Mouse (Mus musculus) neural tube, embryonic 14.5 days (tissue): ENCODE measurements around the gene Plcxd2. TPM values are rescaled to one million over a fixed set of nuclear protein-coding genes. Genes with fewer than 3 reads are reported as not detected.

ENCODE experiments used
- ATAC-seq: fragments of 200-750 bp; cut with Nextera tagmentation; 2 replicates; pipeline ENCODE4 v1.8.0; 2017; ENCODE audit warnings: low read depth, mild to moderate bottlenecking, moderate TSS enrichment, moderate library complexity
- H3K27ac ChIP-seq: fragments of 300-500 bp; sonication (generic); 2 replicates; pipeline ENCODE4 v1.5.1; 2014; ENCODE audit warnings: low read depth, mild to moderate bottlenecking, control low read depth, low read length, moderate library complexity, mixed read lengths
- H3K27me3 ChIP-seq: fragments of 300-500 bp; sonication (generic); 2 replicates; pipeline ENCODE4 v1.6.1; 2014; ENCODE audit warnings: low read length; ENCODE audit not compliant: control insufficient read depth, insufficient read depth
- H3K36me3 ChIP-seq: fragments of 300-500 bp; sonication (generic); 2 replicates; pipeline ENCODE4 v1.6.1; 2014; ENCODE audit warnings: low read length, mixed read lengths; ENCODE audit not compliant: control insufficient read depth, insufficient read depth
- H3K4me1 ChIP-seq: fragments of 300-500 bp; sonication (generic); 2 replicates; pipeline ENCODE4 v1.6.1; 2014; ENCODE audit warnings: low read length; ENCODE audit not compliant: control insufficient read depth, insufficient read depth
- H3K4me2 ChIP-seq: fragments of 300-500 bp; sonication (generic); 2 replicates; pipeline ENCODE4 v1.6.1; 2014; ENCODE audit warnings: mild to moderate bottlenecking, low read depth, low read length, control low read depth
- H3K4me3 ChIP-seq: fragments of 300-500 bp; sonication (generic); 2 replicates; pipeline ENCODE4 v1.5.1; 2014; ENCODE audit warnings: low read depth, low read length, control low read depth, mixed read lengths
- H3K9ac ChIP-seq: fragments of 300-500 bp; sonication (generic); replicated peaks from 2 replicates; pipeline ENCODE4 v1.6.1; 2014; ENCODE audit warnings: low read depth, mild to moderate bottlenecking, control low read depth, low read length, mixed read lengths
- H3K9me3 ChIP-seq: fragments of 300-500 bp; sonication (generic); 2 replicates; pipeline ENCODE4 v1.6.1; 2016; ENCODE audit warnings: low read length; ENCODE audit not compliant: control insufficient read depth
- WGBS: fragments of 180-500 bp; shearing (Covaris S2); extraction: QIAGEN DNeasy Blood & Tissue Kit; methylation state at CpG from one replicate; pipeline ENCODE4 v1.1.7; 2014; 5-methylcytosine and 5-hydroxymethylcytosine counted together
- polyA plus RNA-seq: library from polyadenylated mRNA; unstranded; fragments of >200 nt; fragmentation: Nextera tagmentation; extraction: Ambion mirVana; gene quantifications from 2 replicates; pipeline ENCODE4 v1.2.1, GENCODE M21; 2014

Plcxd2 gene
- polyA plus RNA-seq, 1 experiment from 2014 or later = 15.1 TPM

GRCm38 (mm10) chr16:45936521-45936920 lies 73.5 kb downstream of the Plcxd2 start:
- peak; percentile 58; the same call in 1 of the 2 replicates for ATAC-seq
- Histone ChIP-seq H3K4me2 (no peak overlapping the region), H3K27me3 (no peaks in the 10 kb centered on the region), H3K36me3 (no peaks in the 10 kb centered on the region), H3K9ac (no peak overlapping the region), H3K27ac (no peak overlapping the region), H3K4me3 (no peak overlapping the region), H3K4me1 (no peaks in the 10 kb centered on the region), H3K9me3 (no peaks in the 10 kb centered on the region)
- 32% methylated on average over 2 of the region's 2 CpGs for WGBS

- no peak overlapping the region for H3K9ac ChIP-seq
- no peak overlapping the region for H3K4me3 ChIP-seq
- no peak overlapping the region for H3K4me2 ChIP-seq
- H3K4me1 ChIP-seq = no peaks in the 10 kb centered on the region
- no peaks in the 10 kb centered on the region for H3K27me3 ChIP-seq
- no peaks in the 10 kb centered on the region for H3K9me3 ChIP-seq
- 0 out of 2 replicates have a peak, but pooled peaks have one; percentile 24 for ATAC-seq
- no peak overlapping the region for H3K27ac ChIP-seq
- WGBS = 81% methylated on average over 3 of the region's 3 CpGs
- no peaks in the 10 kb centered on the region for H3K36me3 ChIP-seq
Observed at GRCm38 (mm10) chr16:45935956-45936483, 74.0 kb downstream of the Plcxd2 start.

GRCm38 (mm10) chr16:45934721-45935407 lies 75.2 kb downstream of the Plcxd2 start:
- H3K4me1 ChIP-seq = no peaks in the 10 kb centered on the region
- ATAC-seq = no peak
- H3K4me2 ChIP-seq = no peak overlapping the region
- H3K36me3 ChIP-seq = no peaks in the 10 kb centered on the region
- H3K27me3 ChIP-seq = no peaks in the 10 kb centered on the region
- no peaks in the 10 kb centered on the region for H3K9me3 ChIP-seq
- H3K4me3 ChIP-seq = no peak overlapping the region
- 44% methylated on average over 2 of the region's 2 CpGs for WGBS
- no peak overlapping the region for H3K9ac ChIP-seq
- no peak overlapping the region for H3K27ac ChIP-seq

- 98% methylated on average over 3 of the region's 3 CpGs for WGBS
- Histone ChIP-seq H3K4me2 (no peak overlapping the region), H3K27ac (no peak overlapping the region), H3K4me3 (no peak overlapping the region), H3K27me3 (no peaks in the 10 kb centered on the region), H3K4me1 (no peaks in the 10 kb centered on the region), H3K9me3 (no peaks in the 10 kb centered on the region), H3K36me3 (no peaks in the 10 kb centered on the region), H3K9ac (no peak overlapping the region)
- no peak for ATAC-seq
Observed at GRCm38 (mm10) chr16:45930308-45930707, 79.7 kb downstream of the Plcxd2 start.

- ATAC-seq = no peak
- Histone ChIP-seq H3K27me3 (no peaks in the 10 kb centered on the region), H3K4me1 (no peaks in the 10 kb centered on the region), H3K27ac (no peak overlapping the region), H3K9ac (no peak overlapping the region), H3K4me2 (no peak overlapping the region), H3K4me3 (no peak overlapping the region), H3K36me3 (no peaks in the 10 kb centered on the region), H3K9me3 (no peaks in the 10 kb centered on the region)
- 88% methylated on average over 4 of the region's 4 CpGs for WGBS
Observed at GRCm38 (mm10) chr16:45928090-45928489, 81.9 kb downstream of the Plcxd2 start.

GRCm38 (mm10) chr16:45927601-45928000 lies 82.4 kb downstream of the Plcxd2 start:
- no peaks in the 10 kb centered on the region for H3K9me3 ChIP-seq
- H3K9ac ChIP-seq = no peak overlapping the region
- no peaks in the 10 kb centered on the region for H3K27me3 ChIP-seq
- WGBS = 74% methylated on average over 3 of the region's 3 CpGs
- no peak overlapping the region for H3K4me3 ChIP-seq
- H3K4me2 ChIP-seq = no peak overlapping the region
- H3K36me3 ChIP-seq = no peaks in the 10 kb centered on the region
- H3K4me1 ChIP-seq = no peaks in the 10 kb centered on the region
- no peak for ATAC-seq
- no peak overlapping the region for H3K27ac ChIP-seq

GRCm38 (mm10) chr16:45926875-45927274 lies 83.1 kb downstream of the Plcxd2 start:
- no peaks in the 10 kb centered on the region for H3K9me3 ChIP-seq
- no peak overlapping the region for H3K4me2 ChIP-seq
- ATAC-seq = no peak
- H3K27me3 ChIP-seq = no peaks in the 10 kb centered on the region
- H3K36me3 ChIP-seq = no peaks in the 10 kb centered on the region
- 91% methylated on average over 5 of the region's 5 CpGs for WGBS
- no peak overlapping the region for H3K4me3 ChIP-seq
- H3K9ac ChIP-seq = no peak overlapping the region
- H3K27ac ChIP-seq = no peak overlapping the region
- no peaks in the 10 kb centered on the region for H3K4me1 ChIP-seq

- Histone ChIP-seq H3K9ac (no peak overlapping the region), H3K9me3 (no peaks in the 10 kb centered on the region), H3K36me3 (no peaks in the 10 kb centered on the region), H3K4me2 (no peak overlapping the region), H3K27ac (no peak overlapping the region), H3K27me3 (no peaks in the 10 kb centered on the region), H3K4me1 (no peaks in the 10 kb centered on the region), H3K4me3 (no peak overlapping the region)
- WGBS = 32% methylated on average over 6 of the region's 6 CpGs
- ATAC-seq = no peak
Observed at GRCm38 (mm10) chr16:45923731-45924424, 86.1 kb downstream of the Plcxd2 start.

GRCm38 (mm10) chr16:45922546-45923229 lies 87.3 kb downstream of the Plcxd2 start:
- H3K9me3 ChIP-seq = no peaks in the 10 kb centered on the region
- no peaks in the 10 kb centered on the region for H3K27me3 ChIP-seq
- no peaks in the 10 kb centered on the region for H3K36me3 ChIP-seq
- H3K27ac ChIP-seq = no peak overlapping the region
- no peak overlapping the region for H3K9ac ChIP-seq
- no peaks in the 10 kb centered on the region for H3K4me1 ChIP-seq
- ATAC-seq = no peak
- no peak overlapping the region for H3K4me3 ChIP-seq
- WGBS = 77% methylated on average over 8 of the region's 8 CpGs
- H3K4me2 ChIP-seq = no peak overlapping the region
